Mouse (Mus musculus) CD8-positive naive resting alpha-beta T cell, adult 57 days (primary cell): ENCODE results near the gene Zbtb20. TPM values are rescaled to one million over a fixed set of nuclear protein-coding genes. Genes with fewer than 3 reads are reported as not detected.

Experiments used
- total RNA-seq: library from RNA; stranded (reverse); gene quantifications from one replicate; pipeline ENCODE4 v1.2.4, GENCODE M21; 2023

Gene Zbtb20
- total RNA-seq, result 74.5 TPM

DNA sequence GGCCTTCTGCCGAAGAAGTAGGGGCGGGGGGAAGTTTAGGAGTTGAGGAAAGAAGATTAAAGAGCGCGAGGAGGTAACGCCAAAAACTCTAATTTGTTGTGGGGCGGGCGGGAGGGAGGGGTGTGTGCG is at the start of gene Zbtb20:
TSS of gene Zbtb20 (plus strand) at position 30 of the 129 bp plus-strand sequence.

DNA sequence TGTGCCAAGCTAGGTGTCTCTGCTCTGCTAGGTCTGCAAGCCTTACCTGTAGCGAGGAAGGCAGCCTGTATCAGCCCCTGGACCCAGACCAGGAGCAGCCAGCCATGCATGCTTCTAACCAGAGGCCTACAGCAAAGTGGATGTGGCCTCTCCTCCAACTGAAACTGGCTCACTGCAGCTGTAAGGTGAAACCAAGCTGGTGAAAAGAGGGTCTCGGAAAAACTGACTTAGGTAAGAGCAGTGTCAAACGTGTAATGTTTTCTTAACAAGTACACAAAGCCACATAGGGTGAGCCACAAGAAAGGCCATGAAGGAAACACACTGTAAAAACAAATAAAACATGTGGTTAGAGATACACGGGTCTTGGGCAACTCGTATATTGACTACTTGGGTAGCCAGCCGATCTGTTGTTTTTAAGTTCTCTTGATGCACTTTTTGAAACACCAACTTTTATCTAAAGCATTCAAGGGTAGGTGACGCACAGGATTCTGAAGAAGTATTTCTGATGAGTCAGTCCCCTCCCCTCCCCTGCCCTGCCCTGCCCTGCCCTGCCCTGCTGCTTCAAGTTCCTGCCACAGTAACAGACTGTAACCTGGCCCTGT is 788.4 kb downstream of the Zbtb20 start, which contains the start of gene Tigit:
TSS of gene Tigit (minus strand) at position 169 of the 602 bp plus-strand sequence.

